Mouse (Mus musculus) erythroblast, adult 5-6 weeks (primary cell): ENCODE measurements around the gene Smc1b. TPM values are rescaled to one million over a fixed set of nuclear protein-coding genes. Genes with fewer than 3 reads are reported as not detected.
A peak's percentile ranks its signal among the peaks of the same experiment; 100 is the strongest.

Source experiments
- ATAC-seq: replicated peaks from 2 replicates; pipeline ENCODE4 v1.8.0; 2016; ENCODE audit warnings: moderate number of reproducible peaks, mild to moderate bottlenecking, moderate TSS enrichment, inconsistent platforms; ENCODE audit not compliant: poor library complexity, low FRiP score, severe bottlenecking
- total RNA-seq, 2 experiments: library from RNA; stranded (forward) in 1 of 2; stranded (reverse) in 1 of 2; fragments of 150-400 nt in 1 of 2; fragments of 200-764, 138-1000 nt in 1 of 2; gene quantifications; 2 replicates each; pipeline versions ENCODE4 v1.2.3 to v1.2.4; 2015 to 2017; ENCODE audit warnings: low replicate concordance in 2 of 2

The Smc1b gene
- not detected in 2 replicates for total RNA-seq (2015; ENCODE audit: low replicate concordance)
- total RNA-seq (2017; ENCODE audit: low replicate concordance): not detected in 2 replicates

- ATAC-seq: no peak
These were observed at the start of gene Smc1b, which contains the start of gene Ribc2 for GRCm38 (mm10) chr15:85131275-85132192. Gene Smc1b, minus strand, starts transcription at chr15:85131964. Gene Ribc2, plus strand, starts transcription at chr15:85132078.

DNA sequence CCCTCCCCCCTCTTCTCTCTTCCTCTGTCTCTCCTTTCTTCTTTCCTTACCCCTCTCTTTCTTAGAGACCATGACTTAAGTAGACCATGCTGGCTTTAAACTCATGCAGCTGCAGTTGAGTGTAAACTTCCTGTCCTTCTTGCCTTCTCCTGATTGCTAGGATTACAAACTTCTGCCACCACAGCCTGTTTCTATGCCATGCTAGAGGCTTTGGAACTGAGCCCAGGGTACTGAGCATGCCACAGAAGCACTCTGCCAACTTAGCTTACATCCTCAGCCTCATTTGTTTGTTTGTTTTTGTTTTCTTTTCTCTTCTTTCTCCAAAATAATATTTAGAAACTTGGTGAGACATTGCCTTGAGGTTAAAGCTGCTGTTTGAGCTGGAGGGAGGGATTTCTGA lies 48.6 kb upstream of the Smc1b start:
- no peak for ATAC-seq

DNA sequence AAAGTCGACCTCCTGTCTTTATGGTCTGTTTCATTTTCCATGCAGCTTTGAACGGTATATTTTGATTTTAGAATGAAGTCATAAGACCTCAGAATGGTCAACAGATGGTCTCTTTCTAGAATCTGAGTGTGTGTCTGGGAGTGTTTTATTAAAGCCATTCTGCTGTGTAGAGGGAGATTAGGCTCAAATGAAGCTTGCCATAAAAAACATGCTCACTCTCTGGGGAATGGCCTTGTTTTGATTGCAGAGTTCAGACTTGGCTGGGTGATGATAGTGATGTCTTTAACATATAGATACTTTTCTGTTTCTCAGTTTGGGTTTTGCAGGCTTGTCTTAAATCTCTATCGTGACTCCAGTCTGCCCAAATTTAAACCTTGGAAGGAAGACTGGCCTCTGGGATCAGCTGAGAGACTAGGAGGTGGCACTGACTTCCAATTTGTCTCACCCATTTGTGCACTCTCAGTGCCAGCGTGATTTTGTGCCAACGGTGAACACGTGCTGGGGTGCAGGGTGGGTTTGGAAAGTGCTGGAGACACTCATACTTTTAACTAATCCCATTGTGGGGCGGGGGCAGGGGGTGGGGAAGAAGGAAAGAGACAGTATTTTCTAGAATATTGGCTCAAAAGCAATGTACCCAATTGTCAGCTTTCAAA lies 47.9 kb upstream of the Smc1b start:
- ATAC-seq: no peak

DNA sequence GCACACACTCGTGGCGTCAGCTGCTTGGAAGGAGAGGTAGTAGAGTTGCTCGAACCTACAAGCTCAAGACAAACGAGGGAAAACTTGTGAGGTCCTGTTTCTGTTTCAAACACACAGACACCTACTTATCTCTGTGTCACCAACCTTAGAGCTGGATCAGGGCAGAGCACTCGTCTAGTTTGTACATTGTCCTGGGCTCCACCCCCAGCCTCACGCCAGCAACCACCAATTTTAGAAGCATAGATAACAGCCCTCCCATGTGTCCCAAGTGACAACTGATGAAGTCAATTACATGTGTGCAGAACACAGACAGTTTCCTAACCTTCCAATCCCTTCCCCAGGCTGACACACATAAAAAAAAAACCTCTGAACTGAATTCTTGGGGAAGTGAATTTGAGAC lies 46.4 kb upstream of the Smc1b start:
- ATAC-seq: no peak

DNA sequence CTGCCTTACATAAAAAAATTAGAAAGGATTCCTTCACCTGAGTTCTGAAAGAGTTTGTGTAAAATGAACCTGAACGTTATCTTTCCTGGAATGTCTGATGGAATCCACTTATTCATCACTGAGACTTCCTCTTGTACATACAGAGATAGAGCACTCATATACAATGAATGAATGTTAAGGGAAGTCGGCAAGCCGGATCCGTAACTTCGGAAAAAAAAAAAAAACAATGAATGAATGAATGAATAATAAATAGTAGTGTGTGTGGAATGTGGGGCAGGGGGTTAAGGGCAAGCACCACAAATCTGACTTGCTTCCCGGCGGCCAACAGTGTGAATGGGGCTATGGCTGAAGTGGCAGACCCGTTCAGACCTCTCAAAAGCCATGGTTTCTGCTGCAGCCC lies 45.8 kb upstream of the Smc1b start:
- peak; percentile 70 for ATAC-seq

DNA sequence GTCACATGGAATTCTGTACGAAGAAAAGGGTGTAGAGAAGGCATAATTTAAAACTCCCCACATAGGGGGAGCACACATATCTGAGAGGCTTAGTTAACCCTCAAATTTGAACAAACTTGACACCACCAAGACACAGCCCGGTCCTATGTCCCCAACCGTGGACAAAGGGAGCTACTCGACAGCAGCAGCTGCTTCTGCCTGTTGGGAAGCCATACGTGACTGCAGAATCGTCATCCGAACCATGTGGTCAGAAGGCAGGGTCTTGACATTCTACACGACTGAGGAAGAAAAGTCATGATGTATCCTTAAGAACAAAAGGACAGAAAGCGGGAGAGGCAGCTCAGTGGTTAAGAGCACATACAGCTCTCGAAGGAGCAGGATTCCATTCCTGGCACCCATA lies 42.3 kb upstream of the Smc1b start:
- ATAC-seq: no peak

DNA sequence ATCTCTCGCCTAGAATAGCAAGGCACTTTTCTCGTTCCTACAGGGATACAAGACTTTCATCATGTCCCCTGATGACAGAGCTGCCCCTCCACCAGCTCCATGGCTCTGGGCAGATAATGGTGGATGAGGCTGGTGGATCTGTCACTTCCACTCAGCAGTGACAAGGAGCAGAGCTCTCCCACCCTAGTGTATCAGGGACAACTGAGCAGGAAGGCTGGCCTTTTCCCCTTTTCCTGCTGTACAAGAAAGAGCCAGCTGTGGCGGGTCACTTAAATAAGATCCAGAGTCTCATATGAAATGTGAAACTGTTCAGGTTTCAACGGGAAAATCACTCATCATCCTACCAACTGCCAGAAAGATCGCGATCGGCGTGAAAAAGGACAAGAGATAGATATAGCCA lies 41.7 kb upstream of the Smc1b start:
- no peak for ATAC-seq

GRCm38 (mm10) chr15:85172054-85172453 lies 40.3 kb upstream of the Smc1b start:
- ATAC-seq: no peak

DNA sequence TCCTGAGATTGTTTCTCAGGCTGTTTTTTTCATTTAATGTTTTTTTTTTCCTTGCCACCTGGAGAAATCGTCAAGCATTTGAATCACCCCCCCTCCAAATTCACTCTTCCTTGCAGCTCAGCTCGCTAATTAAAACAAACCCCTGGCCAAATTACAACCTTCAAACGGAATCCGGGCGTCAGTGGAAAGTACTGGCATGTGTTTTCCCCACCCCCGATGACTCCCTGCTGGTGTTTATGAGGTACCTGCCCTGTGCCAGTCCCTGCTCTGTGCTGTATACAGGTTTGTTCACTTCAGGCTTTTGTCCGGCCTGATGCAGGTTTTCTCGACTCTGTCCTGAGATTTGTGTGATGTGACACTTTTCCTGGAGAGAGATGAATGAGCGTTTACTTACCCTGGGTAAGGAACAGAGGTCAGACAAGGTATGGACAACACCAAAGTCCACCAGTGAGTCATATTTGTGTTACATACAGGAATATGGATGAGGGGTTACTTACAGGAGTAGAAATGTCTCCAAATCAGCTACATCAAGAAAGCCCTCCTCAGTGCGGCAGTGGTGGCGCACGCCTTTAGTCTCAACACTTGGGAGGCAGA lies 35.4 kb upstream of the Smc1b start:
- no peak for ATAC-seq

DNA sequence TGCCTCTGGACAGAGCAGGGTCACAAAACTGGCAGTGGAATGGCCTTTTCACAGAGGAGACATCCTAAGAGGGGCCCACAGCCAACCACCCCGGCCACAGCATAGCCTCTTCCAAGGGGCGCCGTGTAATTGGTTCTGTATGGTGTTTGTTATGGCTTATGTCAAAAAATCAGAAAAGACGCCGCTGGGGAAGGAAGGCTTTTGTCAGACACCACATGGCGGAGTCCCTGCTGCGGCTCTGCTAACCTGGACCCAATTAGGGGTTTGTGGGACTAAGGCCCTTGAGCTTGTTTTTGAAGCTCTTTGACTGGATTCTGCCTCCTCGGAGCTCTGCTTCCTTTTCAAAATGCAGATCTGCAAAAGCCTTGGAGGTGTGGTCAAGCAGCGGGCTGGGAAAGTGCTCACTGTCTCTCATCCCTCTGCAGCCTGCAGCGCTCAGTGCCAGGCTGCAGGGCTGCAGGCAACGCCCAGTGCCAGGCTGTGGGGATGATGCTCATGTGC lies 34.7 kb upstream of the Smc1b start:
- no peak for ATAC-seq

DNA sequence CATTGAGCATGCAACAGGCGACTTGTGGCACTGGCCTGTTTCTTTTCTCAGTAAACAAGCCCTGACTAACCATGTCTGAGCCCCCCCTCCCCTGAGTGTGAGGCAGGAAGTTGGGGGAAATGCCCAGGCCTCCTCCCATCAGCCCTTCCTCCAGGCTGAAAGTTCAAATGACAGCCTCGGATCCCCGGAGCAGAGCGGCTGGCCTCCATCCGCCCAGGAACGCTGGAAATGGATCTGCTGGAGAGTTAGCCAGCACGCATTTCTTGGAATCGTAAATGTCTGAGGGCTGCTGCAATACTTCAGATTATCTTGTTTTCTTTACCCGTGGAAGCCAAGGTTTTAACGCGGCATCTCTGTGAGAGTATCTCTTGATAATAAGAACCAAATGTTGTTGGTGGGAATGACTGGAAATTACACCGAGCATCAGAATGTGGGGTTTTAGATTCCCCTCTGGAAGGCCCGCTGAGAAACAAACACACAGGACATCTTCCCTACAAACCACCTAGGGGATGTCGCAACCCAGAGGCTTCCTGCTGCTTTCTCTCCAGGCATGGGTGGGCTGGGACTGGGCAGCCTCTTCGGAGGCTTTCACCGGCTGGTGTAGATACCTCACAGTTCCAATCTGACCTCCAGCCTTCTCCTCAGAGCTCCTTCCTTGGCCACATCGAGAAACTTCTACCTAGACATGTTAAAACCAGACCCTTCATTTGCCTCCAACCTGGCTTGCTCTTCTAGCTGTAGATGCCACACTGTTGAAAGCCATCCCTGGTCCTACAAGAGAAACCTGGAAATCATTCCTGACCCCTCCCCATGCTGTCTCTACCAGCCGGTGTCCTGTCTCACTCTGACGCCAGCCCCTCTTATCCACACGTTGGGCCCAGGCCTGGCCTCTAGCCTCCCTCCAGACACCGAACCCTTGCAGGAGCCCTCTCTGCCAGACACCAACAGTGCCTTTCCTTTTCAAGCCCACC lies 31.2 kb upstream of the Smc1b start:
- no peak for ATAC-seq

DNA sequence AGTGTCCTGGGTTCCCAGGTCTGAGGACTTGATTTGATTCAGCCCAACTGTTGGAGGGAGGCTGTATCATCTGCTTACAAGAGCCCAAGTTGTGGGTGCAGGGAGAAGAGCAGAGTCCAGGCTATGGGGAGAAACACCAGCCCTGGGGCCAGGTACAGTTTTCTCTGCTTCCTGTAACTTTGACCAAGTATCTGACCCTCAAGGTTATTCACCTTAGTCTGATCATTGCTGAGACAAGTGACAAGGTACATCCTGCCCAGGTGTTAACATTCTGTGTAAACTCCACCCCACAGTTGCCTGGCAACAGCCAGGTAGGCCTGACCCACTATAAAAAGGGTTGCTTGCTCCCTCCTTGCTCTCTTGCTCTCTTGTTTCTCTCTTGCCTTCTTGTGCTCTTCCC lies 29.7 kb upstream of the Smc1b start:
- no peak for ATAC-seq

DNA sequence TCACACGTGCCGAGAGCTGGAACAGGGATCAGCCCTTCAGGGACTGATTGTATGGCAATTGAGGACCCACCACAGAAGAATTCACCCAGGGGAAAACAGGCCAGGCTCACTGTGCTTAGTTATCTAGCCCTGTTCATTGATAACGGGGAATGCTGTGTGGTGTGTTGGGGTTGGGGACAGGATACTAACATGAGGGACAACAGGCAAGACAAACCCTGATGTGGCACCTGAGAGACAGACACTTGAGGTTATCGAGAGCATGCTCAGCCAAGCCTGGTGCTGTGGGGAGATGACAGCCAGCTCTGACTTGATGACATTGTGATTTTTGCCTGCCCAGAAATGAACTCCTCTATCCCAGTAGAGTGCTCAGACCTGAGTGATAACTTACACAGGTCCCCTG lies 24.4 kb upstream of the Smc1b start:
- ATAC-seq: no peak

DNA sequence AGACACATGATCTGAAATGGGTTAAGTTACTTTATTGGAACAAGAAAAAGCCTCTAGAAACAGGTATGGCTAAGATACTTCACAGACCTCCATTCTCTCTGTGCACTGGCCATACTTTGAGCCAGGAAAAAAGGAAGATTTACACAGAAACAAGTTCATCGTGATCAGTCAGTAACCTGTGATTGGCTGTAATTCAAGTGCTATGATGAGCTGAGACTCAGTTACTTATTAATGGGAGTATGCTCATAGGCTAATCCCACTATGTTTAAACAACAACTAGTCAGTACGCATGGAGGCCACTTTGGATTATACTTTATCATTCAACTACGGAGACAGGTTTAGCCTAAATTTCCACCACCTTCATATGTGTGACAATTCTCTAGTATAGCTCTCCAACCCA lies 22.3 kb upstream of the Smc1b start:
- no peak for ATAC-seq

GRCm38 (mm10) chr15:85152577-85152976 lies 20.8 kb upstream of the Smc1b start:
- no peak for ATAC-seq

DNA sequence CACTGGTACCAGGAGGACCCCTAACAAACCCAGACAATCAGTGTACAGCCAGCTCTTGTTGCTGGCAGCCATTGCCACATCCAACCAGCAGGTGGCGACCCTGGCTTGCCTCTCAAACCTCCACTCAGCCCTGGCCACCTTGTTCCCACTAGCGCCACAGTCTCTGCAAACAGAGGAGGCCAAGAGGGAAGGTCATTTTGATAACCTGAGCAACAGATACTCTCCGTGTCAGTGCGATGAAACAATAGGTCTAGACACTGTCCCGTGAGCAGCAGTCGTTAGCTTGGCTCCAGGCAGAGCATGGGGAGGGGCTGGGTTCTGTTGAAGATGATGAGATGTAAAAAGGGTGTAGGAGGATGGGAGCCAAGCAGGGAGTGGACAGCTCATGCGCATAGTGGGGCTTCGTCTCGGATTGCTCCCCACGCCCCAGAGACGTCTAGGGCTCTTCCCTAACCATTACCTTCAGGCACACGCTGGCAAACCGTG lies 19.7 kb upstream of the Smc1b start:
- ATAC-seq: no peak

- ATAC-seq: no peak
These were observed 12.5 kb upstream of the Smc1b start for GRCm38 (mm10) chr15:85144249-85144648.

DNA sequence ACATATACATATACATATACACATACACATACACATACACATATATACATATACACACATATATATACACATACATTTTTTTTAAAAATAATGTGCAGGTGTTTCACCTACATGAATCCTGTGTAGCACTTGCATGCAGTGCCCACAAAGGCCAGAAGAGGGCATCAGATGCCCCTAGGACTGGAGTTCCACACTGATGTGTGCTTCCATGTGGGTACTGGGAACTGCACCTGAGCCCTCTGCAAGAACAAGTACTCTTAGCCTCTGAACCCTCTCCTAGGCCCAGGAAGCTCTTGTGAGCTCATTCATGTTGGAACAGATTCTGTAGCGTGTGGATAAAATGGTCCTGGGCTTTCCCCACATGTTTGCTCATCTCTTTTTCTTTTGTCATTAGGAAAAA lies 12.0 kb upstream of the Smc1b start:
- ATAC-seq: no peak

GRCm38 (mm10) chr15:85143161-85143560 lies 11.4 kb upstream of the Smc1b start:
- ATAC-seq: no peak
